Mouse (Mus musculus) megakaryocyte, adult 5-6 weeks (primary cell): ENCODE results near the gene Ttc29. TPM values are rescaled to one million over a fixed set of nuclear protein-coding genes. Genes with fewer than 3 reads are reported as not detected.

ENCODE experiments used
- ATAC-seq: 2 replicates; pipeline ENCODE4 v1.8.0; 2016; ENCODE audit warnings: mild to moderate bottlenecking, inconsistent platforms; ENCODE audit not compliant: poor library complexity, severe bottlenecking
- total RNA-seq, 2 experiments: library from RNA; stranded (forward) in 1 of 2; stranded (reverse) in 1 of 2; fragments of 153-499, 151-499 nt in 1 of 2; fragments of 221-1000, 200-1000 nt in 1 of 2; gene quantifications; 2 replicates each; pipeline versions ENCODE4 v1.2.3 to v1.2.4; 2015 to 2017

Gene Ttc29
- total RNA-seq, 2 experiments from 2014 or later: not detected

- no peak for ATAC-seq
These were observed 64.3 kb downstream of the Ttc29 start for GRCm38 (mm10) chr8:78277411-78277810.

DNA sequence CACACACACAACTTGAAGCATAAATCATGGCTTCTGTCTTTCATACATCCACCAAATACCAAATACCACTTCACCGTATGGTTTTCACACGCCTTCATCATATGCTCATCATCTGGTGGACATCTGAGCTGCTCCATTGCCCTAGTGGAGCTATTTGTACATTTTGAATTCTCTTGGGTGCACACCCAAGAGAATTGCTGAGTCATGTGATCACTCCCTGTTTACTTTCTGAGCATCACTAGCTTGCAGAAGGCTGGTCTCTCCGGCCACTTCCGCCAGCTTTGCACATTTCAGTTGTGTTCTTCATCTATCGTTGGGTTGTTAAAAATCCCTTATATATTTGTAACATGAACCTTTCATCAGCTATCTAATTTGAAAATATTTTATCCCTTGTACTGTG lies 65.5 kb downstream of the Ttc29 start:
- ATAC-seq: no peak

DNA sequence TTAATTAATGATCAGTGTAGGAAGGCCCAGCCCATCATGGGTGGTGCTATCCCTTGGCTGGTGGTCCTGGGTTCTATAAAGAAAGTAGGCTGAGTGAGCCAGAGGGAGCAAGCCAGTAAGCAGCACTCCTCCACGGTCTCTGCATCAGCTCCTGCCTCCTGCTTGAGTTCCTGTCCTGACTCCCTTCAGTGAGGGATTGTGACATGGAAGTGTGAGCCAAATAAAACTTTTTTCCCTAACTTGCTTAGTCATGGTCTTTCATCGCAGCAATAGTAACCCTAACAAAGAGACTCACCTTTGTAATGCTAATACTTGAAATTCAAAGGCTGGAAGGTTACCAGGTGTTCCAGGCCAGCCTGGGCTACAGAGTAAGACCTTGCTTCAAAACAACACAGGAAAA lies 71.7 kb downstream of the Ttc29 start:
- ATAC-seq: no peak

GRCm38 (mm10) chr8:78285366-78285765 lies 72.3 kb downstream of the Ttc29 start:
- ATAC-seq: no peak

DNA sequence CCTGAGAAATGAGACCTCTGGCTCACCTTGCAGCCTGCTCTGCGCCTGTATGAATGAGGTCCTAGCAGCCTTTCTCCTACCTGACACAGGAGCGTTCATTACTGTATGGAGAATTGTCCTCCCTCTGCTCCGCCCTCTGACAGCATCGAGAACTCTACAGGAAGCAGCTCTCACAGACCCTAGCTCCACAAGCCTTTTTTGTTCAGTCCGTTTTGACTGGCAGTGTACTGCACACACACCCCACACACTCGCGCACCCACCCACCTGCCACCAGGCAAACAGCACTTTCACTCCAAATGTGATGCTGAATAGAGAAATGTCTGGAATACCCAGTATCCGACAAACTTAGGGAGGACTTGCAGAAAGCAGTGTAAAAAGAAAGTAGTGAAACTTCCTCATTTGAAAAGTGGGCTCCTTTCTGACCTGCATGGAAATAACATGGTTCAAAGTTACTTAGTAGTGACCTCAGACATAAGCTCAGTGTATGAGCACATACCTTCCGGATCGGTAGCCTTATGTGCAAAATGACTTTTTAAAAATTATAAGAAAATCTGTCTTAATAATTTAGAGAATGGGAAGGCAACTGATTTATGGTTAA lies 76.4 kb downstream of the Ttc29 start:
- ATAC-seq: no peak

GRCm38 (mm10) chr8:78290274-78290673 lies 77.2 kb downstream of the Ttc29 start:
- ATAC-seq: no peak

DNA sequence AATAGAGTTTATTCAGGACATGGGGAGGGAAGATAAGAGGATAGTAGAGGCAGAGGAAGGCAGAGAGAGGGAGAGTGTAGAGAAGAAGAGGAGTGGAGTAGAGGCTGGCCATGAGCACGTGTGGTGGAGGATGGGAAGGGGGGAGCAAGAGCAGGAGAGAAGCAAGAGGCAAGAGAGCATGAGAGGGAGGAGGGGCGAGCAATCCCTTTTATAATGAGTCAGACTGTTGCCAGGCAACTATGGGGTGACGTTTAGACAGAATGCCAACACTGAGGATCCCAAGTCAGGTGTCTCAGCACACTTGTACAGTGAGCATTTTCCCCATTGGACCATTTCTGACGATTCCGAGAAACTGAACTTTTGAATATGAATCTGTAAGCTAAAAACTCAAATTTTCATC lies 82.4 kb downstream of the Ttc29 start:
- ATAC-seq: no peak

GRCm38 (mm10) chr8:78303579-78303978 lies 90.5 kb downstream of the Ttc29 start:
- ATAC-seq: no peak

DNA sequence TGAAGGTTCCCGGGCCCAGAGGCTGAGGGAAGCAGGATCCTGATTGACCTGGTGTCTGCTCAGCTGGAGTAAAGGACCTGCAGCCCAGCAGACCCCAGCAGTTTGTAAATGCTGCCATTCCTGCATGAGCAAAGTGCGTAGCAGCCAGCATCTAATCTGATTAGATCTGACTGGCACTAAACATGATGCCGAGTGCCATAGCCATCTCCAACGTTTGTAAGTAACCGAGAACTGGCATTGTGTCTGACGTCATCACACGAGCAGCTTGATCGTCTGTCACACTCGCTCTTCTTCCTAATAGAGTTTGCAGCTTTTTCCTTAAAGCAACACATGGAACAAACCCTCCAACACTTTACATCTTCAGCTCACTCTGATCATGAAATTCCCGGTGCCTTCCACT lies 93.5 kb downstream of the Ttc29 start:
- no peak for ATAC-seq

- no peak for ATAC-seq
These were observed 94.0 kb downstream of the Ttc29 start for GRCm38 (mm10) chr8:78307131-78307530.

- ATAC-seq: no peak
These were observed 96.4 kb downstream of the Ttc29 start for GRCm38 (mm10) chr8:78309539-78309938.

GRCm38 (mm10) chr8:78315576-78315975 lies 102.5 kb downstream of the Ttc29 start:
- ATAC-seq: no peak

DNA sequence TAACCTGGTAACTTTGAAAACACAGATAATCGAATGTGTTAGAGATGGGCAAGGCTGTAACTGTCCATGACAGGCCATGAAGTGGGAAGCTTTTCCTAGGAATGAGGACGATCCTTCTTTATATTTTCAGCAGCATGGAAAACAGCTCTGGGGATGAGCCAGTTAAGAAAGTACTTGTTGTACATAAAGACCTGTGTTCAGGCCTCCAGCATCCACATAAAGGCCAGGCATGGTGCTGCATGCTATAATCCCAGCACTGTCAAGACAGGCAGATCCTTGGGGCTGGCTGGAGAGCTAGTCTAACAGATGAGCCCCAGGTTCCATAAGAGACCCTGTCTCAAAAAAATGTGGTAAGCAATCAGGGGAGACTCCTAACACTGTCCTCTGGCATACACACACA lies 104.6 kb downstream of the Ttc29 start:
- no peak for ATAC-seq

- ATAC-seq: no peak
These were observed 110.3 kb downstream of the Ttc29 start for GRCm38 (mm10) chr8:78323391-78323790.

DNA sequence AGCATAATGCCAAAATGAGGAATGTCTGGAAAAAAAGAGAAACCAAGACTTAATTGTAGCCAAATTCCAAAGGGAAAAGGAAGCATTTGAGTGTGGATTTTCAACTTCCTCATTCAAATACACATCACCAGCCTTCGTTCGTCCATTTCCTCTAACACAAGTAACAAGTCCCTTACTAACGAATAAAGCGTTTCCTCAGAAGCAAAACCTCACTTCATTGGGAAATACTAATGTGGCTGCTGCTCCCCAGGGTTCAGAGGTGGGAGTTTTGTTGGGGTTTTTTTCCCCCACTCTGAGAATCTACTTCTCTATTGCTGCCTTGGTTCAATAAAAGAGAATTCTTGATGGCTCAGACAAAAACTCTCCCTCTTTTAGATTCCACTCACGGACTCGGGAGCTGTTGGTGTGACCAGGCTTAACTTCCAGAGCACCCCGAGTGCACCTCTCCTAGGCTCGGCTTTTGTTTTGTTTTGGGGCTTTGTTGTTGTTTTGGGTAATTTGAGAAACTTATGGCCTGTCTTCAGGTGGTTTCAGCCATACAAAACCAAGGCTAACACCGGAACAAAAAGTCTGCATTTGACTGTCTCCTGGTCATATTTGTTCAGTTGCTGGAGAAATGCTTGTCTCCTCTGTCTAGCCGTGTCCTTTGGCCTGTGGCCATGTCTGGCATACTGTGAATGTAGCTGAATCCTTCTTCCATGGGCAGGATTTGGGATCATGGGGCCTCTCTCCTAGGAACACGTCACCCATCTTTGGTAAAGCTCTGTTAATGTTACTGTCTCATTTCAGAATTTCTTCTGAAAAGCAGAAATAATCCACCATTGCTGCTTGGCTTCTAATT lies 127.8 kb downstream of the Ttc29 start:
- ATAC-seq: no peak

DNA sequence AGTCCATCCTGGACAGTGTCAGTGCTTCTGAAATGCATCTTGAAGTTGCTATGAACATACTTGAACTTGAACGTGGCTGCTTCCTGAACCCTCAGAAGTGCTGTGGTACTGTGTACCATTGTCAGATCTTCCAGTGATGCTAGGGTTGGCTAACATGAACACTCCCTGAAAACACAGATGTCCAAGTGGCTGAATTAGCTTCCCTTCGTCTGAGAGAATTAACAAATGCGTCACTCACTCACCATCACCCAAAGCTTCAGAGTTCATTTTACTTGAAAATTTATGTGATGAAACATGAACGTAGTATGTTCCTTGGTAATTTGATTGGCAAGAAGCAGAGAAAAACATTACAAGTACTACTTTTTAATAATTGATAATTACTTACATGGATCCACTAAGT lies 129.1 kb downstream of the Ttc29 start:
- no peak for ATAC-seq

- ATAC-seq: no peak
These were observed 130.9 kb downstream of the Ttc29 start for GRCm38 (mm10) chr8:78344006-78344405.

DNA sequence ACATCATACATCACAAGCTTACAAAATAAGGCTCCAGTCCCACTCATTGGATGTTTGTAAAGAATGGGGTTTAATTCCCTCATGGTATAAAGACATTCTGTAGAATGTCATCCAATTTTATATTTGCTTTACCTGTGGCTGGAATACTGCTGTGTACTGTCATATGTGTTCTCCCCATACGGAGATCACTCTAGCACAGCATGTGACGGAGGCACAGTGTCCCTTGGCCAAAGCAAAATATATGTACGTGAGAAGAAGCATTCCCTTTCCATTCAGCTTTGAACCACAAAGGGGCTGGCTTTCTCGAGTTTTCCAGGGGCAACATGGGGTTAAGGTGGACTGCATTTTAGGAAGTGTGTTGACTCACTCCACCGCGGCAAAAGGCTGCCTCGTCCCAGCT lies 132.6 kb downstream of the Ttc29 start:
- ATAC-seq: no peak

DNA sequence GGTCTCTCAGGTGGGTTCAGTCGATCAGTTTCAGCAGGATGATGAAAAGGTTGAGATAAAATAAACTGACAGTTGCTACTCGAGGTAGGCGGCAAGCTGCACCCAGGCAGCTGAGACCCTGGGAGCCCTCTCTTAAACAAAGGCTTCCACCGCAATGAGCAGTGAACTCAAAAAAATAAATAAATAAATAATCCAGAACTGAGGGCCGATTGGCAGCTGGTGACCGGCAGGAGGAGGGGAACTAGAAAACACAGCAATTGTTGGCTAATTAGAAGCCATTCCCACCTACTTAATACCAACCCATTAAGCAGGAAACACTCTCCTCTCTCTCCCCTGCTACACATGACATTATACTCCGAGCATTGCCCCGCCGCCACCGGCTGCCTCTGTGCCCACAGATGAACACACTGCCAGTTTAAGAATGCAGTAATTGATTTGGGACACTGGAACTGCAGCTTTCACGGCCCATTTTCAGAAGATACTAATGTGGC lies 133.1 kb downstream of the Ttc29 start:
- no peak for ATAC-seq

GRCm38 (mm10) chr8:78353902-78354301 lies 140.8 kb downstream of the Ttc29 start:
- ATAC-seq: no peak

- no peak for ATAC-seq
These were observed 141.7 kb downstream of the Ttc29 start for GRCm38 (mm10) chr8:78354801-78355200.

DNA sequence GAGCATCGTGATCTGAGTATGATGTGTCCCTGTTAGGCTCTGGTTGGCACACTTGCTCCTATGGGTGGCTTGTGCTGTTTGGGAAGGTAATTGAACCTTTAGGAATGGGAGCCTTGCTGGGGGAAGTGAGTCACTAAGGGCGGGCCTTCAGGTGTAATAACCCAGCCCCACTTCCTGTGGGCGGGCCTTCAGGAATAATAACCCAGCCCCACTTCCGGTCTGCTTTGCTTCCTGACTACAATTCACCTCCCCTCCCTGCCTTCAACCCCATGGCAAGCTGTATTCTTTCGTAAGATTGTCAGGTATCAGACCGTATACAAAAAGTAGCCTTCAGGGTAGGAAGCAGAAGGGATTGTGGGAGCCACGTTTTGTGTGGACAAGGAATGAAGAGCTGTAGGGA lies 177.7 kb downstream of the Ttc29 start:
- ATAC-seq: no peak
